ENCODE assay signal across 9 mouse cellular contexts in the genomic region with DNA sequence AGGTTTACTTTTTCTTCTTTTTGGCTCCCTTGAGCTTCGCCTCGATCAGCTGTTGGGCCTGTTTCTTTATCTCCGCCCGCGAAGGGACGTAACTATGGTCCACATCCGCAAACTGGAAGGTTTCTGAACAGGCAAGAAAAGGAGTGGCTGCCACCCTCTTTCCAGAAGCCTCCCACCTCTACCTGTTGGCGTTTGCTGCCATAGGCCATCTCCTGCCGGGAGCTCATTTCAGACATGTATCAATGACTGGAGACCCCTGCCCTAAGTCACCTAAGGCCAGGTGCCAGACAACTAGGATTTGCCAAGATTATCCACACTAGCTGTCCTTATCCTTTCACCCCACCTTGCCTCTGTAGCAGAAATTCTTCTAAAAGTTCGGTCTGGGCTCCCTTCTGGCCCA. TPM values are rescaled to one million over a fixed set of nuclear protein-coding genes. Genes with fewer than 3 reads are reported as not detected.
DNase-seq lines count a peak whose midpoint lies in the region; ATAC-seq and TF ChIP-seq lines count a peak whose summit lies in the region.
"Had no signal": no experiment of that assay in that cellular context is flagged by ENCODE, and none has a peak within 500 bp of the region (broad histone marks: within the 10 kb centered on the region; RNA-seq: fewer than 3 reads in every experiment).

No protein-coding gene starts in this region.

- WGBS in kidney, adult 2 months = 63% methylated on average over 10 of the region's 10 CpGs
- 71% methylated on average over 10 of the region's 10 CpGs for WGBS in embryonic facial prominence, embryonic 11.5 days
- WGBS in intestine, embryonic 14.5 days = 52% methylated on average over 10 of the region's 10 CpGs
- WGBS in midbrain, postnatal 0 days = 72% methylated on average over 10 of the region's 10 CpGs

- H3K9me3 ChIP-seq in embryonic facial prominence, embryonic 11.5 days (replicated peaks; ENCODE audit: control insufficient read depth, low read length) = no peaks in the 10 kb centered on the region
- H3K9me3 ChIP-seq in intestine, embryonic 14.5 days (ENCODE audit: control insufficient read depth, low read length) = no peaks in the 10 kb centered on the region
- no peaks in the 10 kb centered on the region for H3K9me3 ChIP-seq in midbrain, postnatal 0 days (ENCODE audit: low read length)

- DNase-seq in kidney, adult 2 months = no peak
- DNase-seq in kidney, adult 8-10 months = no peak
- DNase-seq in embryonic facial prominence, embryonic 11.5 days (ENCODE audit: low spot score) = no peak
- DNase-seq in intestine, embryonic 14.5 days (ENCODE audit: low spot score) = no peak
- DNase-seq in midbrain, postnatal 0 days (ENCODE audit: low spot score) = no peak
- DNase-seq in gastrocnemius, adult 18-20 months (ENCODE audit: low spot score) = no peak
- DNase-seq in adipocyte (ENCODE audit: low spot score) = no peak
- no peak for DNase-seq in cerebellum, postnatal 4 days (ENCODE audit: low spot score in 2 of 2)

- TF ChIP-seq POLR2A in kidney, adult 2 months (IDR thresholded peaks at IDR 0.05; ENCODE audit: low read depth, low read length) = no peak

- H3K36me3 ChIP-seq in kidney, adult 2 months (ENCODE audit: control insufficient read depth, insufficient read depth, low read length) = no peaks in the 10 kb centered on the region
- no peaks in the 10 kb centered on the region for H3K36me3 ChIP-seq in embryonic facial prominence, embryonic 11.5 days (replicated peaks; ENCODE audit: control insufficient read depth, insufficient read depth, low read depth, low read length)
- peaks cover 5% of the 10 kb centered on the region; the same call in 1 of the 2 replicates for H3K36me3 ChIP-seq in intestine, embryonic 14.5 days (ENCODE audit: control insufficient read depth, insufficient read depth, low read length)
- no peaks in the 10 kb centered on the region for H3K36me3 ChIP-seq in midbrain, postnatal 0 days (ENCODE audit: insufficient read depth, low read length)

- H3K9ac ChIP-seq in embryonic facial prominence, embryonic 11.5 days (replicated peaks; ENCODE audit: low read length) = peak overlapping the region; percentile 46
- peak overlapping the region; percentile 95; the same call in 1 of the 2 replicates for H3K9ac ChIP-seq in intestine, embryonic 14.5 days (ENCODE audit: low read length)
- peak overlapping the region; percentile 96; the same call in 1 of the 2 replicates for H3K9ac ChIP-seq in midbrain, postnatal 0 days (replicated peaks; ENCODE audit: low read length, poor library complexity, severe bottlenecking)

- H3K4me3 ChIP-seq in kidney, adult 2 months (ENCODE audit: insufficient read depth, low read depth, low read length) = peak overlapping the region; percentile 96
- peak overlapping the region; percentile 15; the same call in 1 of the 2 replicates for H3K4me3 ChIP-seq in embryonic facial prominence, embryonic 11.5 days (ENCODE audit: low read depth, low read length)
- peak overlapping the region; percentile 94 for H3K4me3 ChIP-seq in intestine, embryonic 14.5 days (ENCODE audit: low read depth, low read length)
- H3K4me3 ChIP-seq in midbrain, postnatal 0 days (ENCODE audit: low read depth, low read length) = peak overlapping the region; percentile 100

- peak overlapping the region; percentile 30 for H3K4me2 ChIP-seq in embryonic facial prominence, embryonic 11.5 days (ENCODE audit: low read depth, low read length)
- H3K4me2 ChIP-seq in intestine, embryonic 14.5 days (ENCODE audit: low read length) = peak overlapping the region; percentile 86
- H3K4me2 ChIP-seq in midbrain, postnatal 0 days (ENCODE audit: low read depth, low read length, poor library complexity, severe bottlenecking) = peak overlapping the region; percentile 75

- peak overlapping the region; percentile 17; the same call in 1 of the 2 replicates for H3K27ac ChIP-seq in kidney, adult 2 months (ENCODE audit: insufficient read depth, low read depth, low read length)
- no peak overlapping the region for H3K27ac ChIP-seq in embryonic facial prominence, embryonic 11.5 days (replicated peaks; ENCODE audit: low read depth, low read length)
- peak overlapping the region; percentile 95; the same call in 1 of the 2 replicates for H3K27ac ChIP-seq in intestine, embryonic 14.5 days (ENCODE audit: low read depth)
- peak overlapping the region; percentile 96 for H3K27ac ChIP-seq in midbrain, postnatal 0 days (ENCODE audit: low read depth, low read length)

- H3K4me1 ChIP-seq in kidney, adult 2 months (ENCODE audit: control insufficient read depth, insufficient read depth, low read length) = peaks cover 5% of the 10 kb centered on the region; the same call in 1 of the 2 replicates
- peaks cover 2% of the 10 kb centered on the region; the same call in 1 of the 2 replicates for H3K4me1 ChIP-seq in embryonic facial prominence, embryonic 11.5 days (ENCODE audit: control insufficient read depth, insufficient read depth, low read length)
- H3K4me1 ChIP-seq in intestine, embryonic 14.5 days (replicated peaks; ENCODE audit: control insufficient read depth, insufficient read depth, low read length) = peaks cover 17% of the 10 kb centered on the region
- H3K4me1 ChIP-seq in midbrain, postnatal 0 days (ENCODE audit: insufficient read depth, low read length) = peaks cover 3% of the 10 kb centered on the region

- H3K27me3 ChIP-seq in kidney, adult 2 months (replicated peaks; ENCODE audit: control insufficient read depth, insufficient read depth, low read length) = no peaks in the 10 kb centered on the region
- no peaks in the 10 kb centered on the region for H3K27me3 ChIP-seq in embryonic facial prominence, embryonic 11.5 days (ENCODE audit: control insufficient read depth, insufficient read depth, low read length)
- 0 out of 2 replicates have a peak, but pooled peaks cover 5% of the 10 kb centered on the region for H3K27me3 ChIP-seq in intestine, embryonic 14.5 days (replicated peaks; ENCODE audit: control insufficient read depth, insufficient read depth, low read length)
- no peaks in the 10 kb centered on the region for H3K27me3 ChIP-seq in midbrain, postnatal 0 days (ENCODE audit: insufficient read depth, low read length)
- H3K27me3 ChIP-seq: Patski had no signal

- TF ChIP-seq CTCF in kidney, adult 2 months (conservative IDR thresholded peaks at IDR 0.05; ENCODE audit: insufficient read depth, insufficient read length, low read depth, low read length) = no peak
- TF ChIP-seq CTCF in midbrain, postnatal 0 days (IDR thresholded peaks at IDR 0.05) = no peak

- ATAC-seq in embryonic facial prominence, embryonic 11.5 days (replicated peaks; ENCODE audit: insufficient number of reproducible peaks, low FRiP score, low TSS enrichment, low read depth) = peak; percentile 9; the same call in 1 of the 2 replicates
- ATAC-seq in intestine, embryonic 14.5 days (replicated peaks; ENCODE audit: low FRiP score, low TSS enrichment, low read depth) = peak; percentile 13; the same call in 1 of the 2 replicates
- no peak for ATAC-seq in midbrain, postnatal 0 days (ENCODE audit: low FRiP score)

RNA-seq across cellular contexts. Expression of a gene that starts 0.3 kb away (rescaled TPM):
- polyA plus RNA-seq in kidney, adult 2 months (2012; rRNA removed) = 53.8 and 58.9 TPM in 2 replicates
- polyA plus RNA-seq in embryonic facial prominence, embryonic 11.5 days (2014; fragmentation: Nextera tagmentation; extraction: Ambion mirVana) = 44.3 and 46.0 TPM in 2 replicates
- 59.2 and 65.6 TPM in 2 replicates for polyA plus RNA-seq in intestine, embryonic 14.5 days (2014; fragmentation: Nextera tagmentation; extraction: Ambion mirVana)
- 66.8 and 98.0 TPM in 2 replicates for total RNA-seq in midbrain, postnatal 0 days (2014; rRNA removed)
- 56.7 and 61.2 TPM in 2 replicates for polyA plus RNA-seq in midbrain, postnatal 0 days (2015; fragmentation: Nextera tagmentation; extraction: Ambion mirVana)
- total RNA-seq in gastrocnemius, adult 18-20 months (2021) = 10 to 100 TPM; 75.3 to 82.5 TPM

RNA-seq across cellular contexts. Expression of a gene that starts 8.8 kb away (rescaled TPM):
- polyA plus RNA-seq in kidney, adult 2 months (2012; rRNA removed) = 0.03 TPM in 1 of 2 replicates, not detected in the other
- 0.15 and 0.18 TPM in 2 replicates for polyA plus RNA-seq in embryonic facial prominence, embryonic 11.5 days (2014; fragmentation: Nextera tagmentation; extraction: Ambion mirVana)
- 0.24 TPM in 2 replicates for polyA plus RNA-seq in intestine, embryonic 14.5 days (2014; fragmentation: Nextera tagmentation; extraction: Ambion mirVana)
- total RNA-seq in midbrain, postnatal 0 days (2014; rRNA removed) = not detected in 2 replicates
- 0.26 and 0.36 TPM in 2 replicates for polyA plus RNA-seq in midbrain, postnatal 0 days (2015; fragmentation: Nextera tagmentation; extraction: Ambion mirVana)
- not detected for total RNA-seq in gastrocnemius, adult 18-20 months (2021)

RNA-seq across cellular contexts. Expression of a gene that starts 13.1 kb away (rescaled TPM):
- polyA plus RNA-seq in kidney, adult 2 months (2012; rRNA removed) = 37.7 and 43.2 TPM in 2 replicates
- polyA plus RNA-seq in embryonic facial prominence, embryonic 11.5 days (2014; fragmentation: Nextera tagmentation; extraction: Ambion mirVana) = 17.5 and 18.7 TPM in 2 replicates
- 25.7 and 26.7 TPM in 2 replicates for polyA plus RNA-seq in intestine, embryonic 14.5 days (2014; fragmentation: Nextera tagmentation; extraction: Ambion mirVana)
- 45.7 and 54.6 TPM in 2 replicates for total RNA-seq in midbrain, postnatal 0 days (2014; rRNA removed)
- polyA plus RNA-seq in midbrain, postnatal 0 days (2015; fragmentation: Nextera tagmentation; extraction: Ambion mirVana) = 58.3 and 67.9 TPM in 2 replicates
- total RNA-seq in gastrocnemius, adult 18-20 months (2021) = 10 to 100 TPM; 17.1 to 17.3 TPM

RNA-seq across cellular contexts. Expression of a gene that starts 19.2 kb away (rescaled TPM):
- 1.7 and 3.4 TPM in 2 replicates for polyA plus RNA-seq in kidney, adult 2 months (2012; rRNA removed)
- 0.52 and 0.81 TPM in 2 replicates for polyA plus RNA-seq in embryonic facial prominence, embryonic 11.5 days (2014; fragmentation: Nextera tagmentation; extraction: Ambion mirVana)
- polyA plus RNA-seq in intestine, embryonic 14.5 days (2014; fragmentation: Nextera tagmentation; extraction: Ambion mirVana) = 1.5 and 1.6 TPM in 2 replicates
- total RNA-seq in midbrain, postnatal 0 days (2014; rRNA removed) = 5.7 and 7.2 TPM in 2 replicates
- 5.1 and 5.3 TPM in 2 replicates for polyA plus RNA-seq in midbrain, postnatal 0 days (2015; fragmentation: Nextera tagmentation; extraction: Ambion mirVana)
- 1 to 10 TPM; 2.4 to 3.0 TPM for total RNA-seq in gastrocnemius, adult 18-20 months (2021)
- polyA plus RNA-seq: Patski had no signal

RNA-seq across cellular contexts. Expression of a gene that starts 27.1 kb away (rescaled TPM):
- polyA plus RNA-seq in kidney, adult 2 months (2012; rRNA removed) = 0.36 and 0.62 TPM in 2 replicates
- 0.07 and 0.25 TPM in 2 replicates for polyA plus RNA-seq in embryonic facial prominence, embryonic 11.5 days (2014; fragmentation: Nextera tagmentation; extraction: Ambion mirVana)
- 1.8 and 2.0 TPM in 2 replicates for polyA plus RNA-seq in intestine, embryonic 14.5 days (2014; fragmentation: Nextera tagmentation; extraction: Ambion mirVana)
- 23.1 and 30.9 TPM in 2 replicates for total RNA-seq in midbrain, postnatal 0 days (2014; rRNA removed)
- polyA plus RNA-seq in midbrain, postnatal 0 days (2015; fragmentation: Nextera tagmentation; extraction: Ambion mirVana) = 19.2 and 22.1 TPM in 2 replicates
- total RNA-seq in gastrocnemius, adult 18-20 months (2021) = not detected

Comparison
In these comparisons a context has a peak if more than half of its experiments do, and no peak if none do; other contexts are left out.
1. H3K4me3 ChIP-seq: peak in every context shown above with its lines; median percentile 100 in midbrain, postnatal 0 days; 96 in kidney, adult 2 months; 94 in intestine, embryonic 14.5 days; 15 in embryonic facial prominence, embryonic 11.5 days.
2. H3K4me2 ChIP-seq: peak in every context shown above with its lines; median percentile 86 in intestine, embryonic 14.5 days; 75 in midbrain, postnatal 0 days; 30 in embryonic facial prominence, embryonic 11.5 days.
3. H3K9ac ChIP-seq: peak in every context shown above with its lines; median percentile 96 in midbrain, postnatal 0 days; 95 in intestine, embryonic 14.5 days; 46 in embryonic facial prominence, embryonic 11.5 days.